Mouse (Mus musculus): ENCODE data around the gene Kcnd1. TPM values are rescaled to one million over a fixed set of nuclear protein-coding genes. Genes with fewer than 3 reads are reported as not detected.
"Not testable (repeated sequence)": the region's sequence is repeated elsewhere in the genome, so short reads cannot be mapped to it uniquely, and the experiment has no call there.

Kcnd1 gene
- total and polyA plus RNA-seq, 2 experiments from 2014 or later = 0.08 to 0.20 TPM

- H3K27ac ChIP-seq (ENCODE audit: low read depth) = no peak overlapping the region
- H3K4me2 ChIP-seq (ENCODE audit: low read depth, low read length) = no peak overlapping the region
- no peak for DNase-seq (ENCODE audit: low spot score)
- 0 out of 2 replicates have a peak, but pooled peaks cover 3% of the 10 kb centered on the region for H3K36me3 ChIP-seq (replicated peaks; ENCODE audit: control insufficient read depth, insufficient read depth, low read length)
- H3K27me3 ChIP-seq (ENCODE audit: control insufficient read depth, insufficient read depth, low read length) = no peaks in the 10 kb centered on the region
- 45% methylated on average over 3 of the region's 3 CpGs for WGBS
- no peak for TF ChIP-seq EP300 (IDR thresholded peaks at IDR 0.05; ENCODE audit: low read depth)
- TF ChIP-seq CTCF (IDR thresholded peaks at IDR 0.05; ENCODE audit: low read depth) = peak; percentile 35
- no peak overlapping the region for H3K9ac ChIP-seq (replicated peaks; ENCODE audit: low read depth, low read length)
- no peak for ATAC-seq (ENCODE audit: insufficient read depth, low read depth)
- no peaks in the 10 kb centered on the region for H3K9me3 ChIP-seq (replicated peaks; ENCODE audit: control insufficient read depth, low read length)
- H3K4me1 ChIP-seq (ENCODE audit: control insufficient read depth, insufficient read depth) = 0 out of 2 replicates have a peak, but pooled peaks cover 6% of the 10 kb centered on the region
- no peak overlapping the region for H3K4me3 ChIP-seq (ENCODE audit: low read depth, low read length)
Observed at GRCm38 (mm10) chrX:7793361-7793760, 28.7 kb upstream of the Kcnd1 start.

GRCm38 (mm10) chrX:7795016-7795415, 27.1 kb upstream of the Kcnd1 start:
- no peak overlapping the region for H3K4me2 ChIP-seq (ENCODE audit: low read depth, low read length)
- 22% methylated on average over 7 of the region's 7 CpGs for WGBS
- TF ChIP-seq EP300 (IDR thresholded peaks at IDR 0.05; ENCODE audit: low read depth) (no peak), CTCF (IDR thresholded peaks at IDR 0.05; ENCODE audit: low read depth) (no peak)
- no peak overlapping the region for H3K9ac ChIP-seq (replicated peaks; ENCODE audit: low read depth, low read length)
- no peaks in the 10 kb centered on the region for H3K9me3 ChIP-seq (replicated peaks; ENCODE audit: control insufficient read depth, low read length)
- H3K36me3 ChIP-seq (replicated peaks; ENCODE audit: control insufficient read depth, insufficient read depth, low read length) = peaks cover 11% of the 10 kb centered on the region; the same call in 1 of the 2 replicates
- ATAC-seq (ENCODE audit: insufficient read depth, low read depth) (no peak), DNase-seq (ENCODE audit: low spot score) (no peak)
- no peak overlapping the region for H3K27ac ChIP-seq (ENCODE audit: low read depth)
- no peaks in the 10 kb centered on the region for H3K27me3 ChIP-seq (ENCODE audit: control insufficient read depth, insufficient read depth, low read length)
- 0 out of 2 replicates have a peak, but pooled peaks cover 6% of the 10 kb centered on the region for H3K4me1 ChIP-seq (ENCODE audit: control insufficient read depth, insufficient read depth)
- H3K4me3 ChIP-seq (ENCODE audit: low read depth, low read length) = no peak overlapping the region

- H3K36me3 ChIP-seq (replicated peaks; ENCODE audit: control insufficient read depth, insufficient read depth, low read length) = peaks cover 20% of the 10 kb centered on the region
- no peaks in the 10 kb centered on the region for H3K9me3 ChIP-seq (replicated peaks; ENCODE audit: control insufficient read depth, low read length)
- no peaks in the 10 kb centered on the region for H3K4me1 ChIP-seq (ENCODE audit: control insufficient read depth, insufficient read depth)
- no peak overlapping the region for H3K4me2 ChIP-seq (ENCODE audit: low read depth, low read length)
- ATAC-seq (ENCODE audit: insufficient read depth, low read depth) (no peak), DNase-seq (ENCODE audit: low spot score) (no peak)
- TF ChIP-seq EP300 (IDR thresholded peaks at IDR 0.05; ENCODE audit: low read depth) (no peak), CTCF (IDR thresholded peaks at IDR 0.05; ENCODE audit: low read depth) (no peak)
- H3K9ac ChIP-seq (replicated peaks; ENCODE audit: low read depth, low read length) = no peak overlapping the region
- H3K4me3 ChIP-seq (ENCODE audit: low read depth, low read length) = no peak overlapping the region
- H3K27ac ChIP-seq (ENCODE audit: low read depth) = no peak overlapping the region
- H3K27me3 ChIP-seq (ENCODE audit: control insufficient read depth, insufficient read depth, low read length) = no peaks in the 10 kb centered on the region
- 85% methylated on average over 3 of the region's 3 CpGs for WGBS
Observed at GRCm38 (mm10) chrX:7797327-7797726, 24.8 kb upstream of the Kcnd1 start.

GRCm38 (mm10) chrX:7802157-7802556, 19.9 kb upstream of the Kcnd1 start:
- DNase-seq (ENCODE audit: low spot score); ATAC-seq (ENCODE audit: insufficient read depth, low read depth); H3K4me3 ChIP-seq (ENCODE audit: low read depth, low read length); H3K9me3 ChIP-seq (replicated peaks; ENCODE audit: control insufficient read depth, low read length); H3K4me1 ChIP-seq (ENCODE audit: control insufficient read depth, insufficient read depth); H3K27me3 ChIP-seq (ENCODE audit: control insufficient read depth, insufficient read depth, low read length); H3K4me2 ChIP-seq (ENCODE audit: low read depth, low read length); H3K27ac ChIP-seq (ENCODE audit: low read depth); H3K9ac ChIP-seq (replicated peaks; ENCODE audit: low read depth, low read length): not testable (repeated sequence)
- peaks cover 34% of the 10 kb centered on the region for H3K36me3 ChIP-seq (replicated peaks; ENCODE audit: control insufficient read depth, insufficient read depth, low read length)
- 80% methylated on average over 2 of the region's 2 CpGs for WGBS

- not testable (repeated sequence) for H3K27me3 ChIP-seq (ENCODE audit: control insufficient read depth, insufficient read depth, low read length); H3K27ac ChIP-seq (ENCODE audit: low read depth); H3K4me1 ChIP-seq (ENCODE audit: control insufficient read depth, insufficient read depth); H3K9me3 ChIP-seq (replicated peaks; ENCODE audit: control insufficient read depth, low read length); DNase-seq (ENCODE audit: low spot score); ATAC-seq (ENCODE audit: insufficient read depth, low read depth); H3K4me2 ChIP-seq (ENCODE audit: low read depth, low read length); H3K9ac ChIP-seq (replicated peaks; ENCODE audit: low read depth, low read length); H3K4me3 ChIP-seq (ENCODE audit: low read depth, low read length)
- peak; percentile 19; the same call in 1 of the 2 replicates for TF ChIP-seq CTCF (IDR thresholded peaks at IDR 0.05; ENCODE audit: low read depth)
- 56% methylated on average over 8 of the region's 8 CpGs for WGBS
- H3K36me3 ChIP-seq (replicated peaks; ENCODE audit: control insufficient read depth, insufficient read depth, low read length) = peaks cover 26% of the 10 kb centered on the region; the same call in 1 of the 2 replicates
Observed at GRCm38 (mm10) chrX:7815016-7815415, 7.1 kb upstream of the Kcnd1 start.

GRCm38 (mm10) chrX:7837146-7837545, 15.1 kb downstream of the Kcnd1 start:
- ATAC-seq (ENCODE audit: insufficient read depth, low read depth) = no peak

More at GRCm38 (mm10) chrX:7837146-7837545, 15.1 kb downstream of the Kcnd1 start:
- Histone ChIP-seq H3K4me3 (ENCODE audit: low read depth, low read length) (no peak overlapping the region), H3K9me3 (replicated peaks; ENCODE audit: control insufficient read depth, low read length) (no peaks in the 10 kb centered on the region), H3K36me3 (replicated peaks; ENCODE audit: control insufficient read depth, insufficient read depth, low read length) (no peaks in the 10 kb centered on the region), H3K9ac (replicated peaks; ENCODE audit: low read depth, low read length) (no peak overlapping the region), H3K27ac (ENCODE audit: low read depth) (no peak overlapping the region), H3K4me1 (ENCODE audit: control insufficient read depth, insufficient read depth) (no peaks in the 10 kb centered on the region), H3K4me2 (ENCODE audit: low read depth, low read length) (no peak overlapping the region), H3K27me3 (ENCODE audit: control insufficient read depth, insufficient read depth, low read length) (no peaks in the 10 kb centered on the region)
- no peak for DNase-seq (ENCODE audit: low spot score)
- WGBS = 67% methylated on average over 1 of the region's 1 CpGs
- no peak for TF ChIP-seq CTCF (IDR thresholded peaks at IDR 0.05; ENCODE audit: low read depth)
- no peak for TF ChIP-seq EP300 (IDR thresholded peaks at IDR 0.05; ENCODE audit: low read depth)

Measured in heart, postnatal 0 days (tissue).